Mouse (Mus musculus) lung, postnatal 36 days (tissue): Measurements from ENCODE around the gene Lhpp.

ENCODE experiments used
- DNase-seq: peaks from one replicate; pipeline ENCODE4 v3.0.0; 2022; ENCODE audit warnings: mixed read lengths

Lhpp gene

GRCm38 (mm10) chr7:132599071-132599975 lies 11.1 kb upstream of the Lhpp start, which contains the start of gene Nkx1-2:
Nkx1-2 (minus strand) TSS chr7:132599637.
- DNase-seq: no peak

- no peak for DNase-seq
Measured at GRCm38 (mm10) chr7:132600026-132600425, 10.4 kb upstream of the Lhpp start.

GRCm38 (mm10) chr7:132600926-132601325 lies 9.5 kb upstream of the Lhpp start:
- DNase-seq: no peak

- DNase-seq: no peak
Measured at GRCm38 (mm10) chr7:132604720-132605119, 5.7 kb upstream of the Lhpp start.

GRCm38 (mm10) chr7:132605689-132606088 lies 4.7 kb upstream of the Lhpp start:
- no peak for DNase-seq

- no peak for DNase-seq
Measured at GRCm38 (mm10) chr7:132608316-132609020, 2.0 kb upstream of the Lhpp start.

- no peak for DNase-seq
Measured at GRCm38 (mm10) chr7:132611530-132611929, 1.1 kb downstream of the Lhpp start.

GRCm38 (mm10) chr7:132615346-132615745 lies 4.9 kb downstream of the Lhpp start:
- peak; percentile 31 for DNase-seq

GRCm38 (mm10) chr7:132616391-132616790 lies 6.0 kb downstream of the Lhpp start:
- DNase-seq: no peak

- no peak for DNase-seq
Measured at GRCm38 (mm10) chr7:132617021-132617564, 6.7 kb downstream of the Lhpp start.

GRCm38 (mm10) chr7:132619549-132619948 lies 9.1 kb downstream of the Lhpp start:
- DNase-seq: no peak

GRCm38 (mm10) chr7:132619975-132620918 lies 9.8 kb downstream of the Lhpp start:
- DNase-seq: no peak

GRCm38 (mm10) chr7:132624161-132624560 lies 13.7 kb downstream of the Lhpp start:
- DNase-seq: no peak

GRCm38 (mm10) chr7:132626174-132626573 lies 15.7 kb downstream of the Lhpp start:
- DNase-seq: no peak

- no peak for DNase-seq
Measured at GRCm38 (mm10) chr7:132627448-132627847, 17.0 kb downstream of the Lhpp start.

GRCm38 (mm10) chr7:132631313-132631712 lies 20.9 kb downstream of the Lhpp start:
- no peak for DNase-seq

- DNase-seq: peak; percentile 79
Measured at GRCm38 (mm10) chr7:132637292-132637691, 26.9 kb downstream of the Lhpp start.

GRCm38 (mm10) chr7:132638446-132639087 lies 28.1 kb downstream of the Lhpp start:
- DNase-seq: peak; percentile 80

- DNase-seq: no peak
Measured at GRCm38 (mm10) chr7:132640946-132641345, 30.5 kb downstream of the Lhpp start.

- no peak for DNase-seq
Measured at GRCm38 (mm10) chr7:132641606-132642005, 31.2 kb downstream of the Lhpp start.

GRCm38 (mm10) chr7:132644605-132645279 lies 34.3 kb downstream of the Lhpp start:
- no peak for DNase-seq
